Mouse (Mus musculus): ENCODE measurements around the gene Ngfr.

Ngfr gene

DNA sequence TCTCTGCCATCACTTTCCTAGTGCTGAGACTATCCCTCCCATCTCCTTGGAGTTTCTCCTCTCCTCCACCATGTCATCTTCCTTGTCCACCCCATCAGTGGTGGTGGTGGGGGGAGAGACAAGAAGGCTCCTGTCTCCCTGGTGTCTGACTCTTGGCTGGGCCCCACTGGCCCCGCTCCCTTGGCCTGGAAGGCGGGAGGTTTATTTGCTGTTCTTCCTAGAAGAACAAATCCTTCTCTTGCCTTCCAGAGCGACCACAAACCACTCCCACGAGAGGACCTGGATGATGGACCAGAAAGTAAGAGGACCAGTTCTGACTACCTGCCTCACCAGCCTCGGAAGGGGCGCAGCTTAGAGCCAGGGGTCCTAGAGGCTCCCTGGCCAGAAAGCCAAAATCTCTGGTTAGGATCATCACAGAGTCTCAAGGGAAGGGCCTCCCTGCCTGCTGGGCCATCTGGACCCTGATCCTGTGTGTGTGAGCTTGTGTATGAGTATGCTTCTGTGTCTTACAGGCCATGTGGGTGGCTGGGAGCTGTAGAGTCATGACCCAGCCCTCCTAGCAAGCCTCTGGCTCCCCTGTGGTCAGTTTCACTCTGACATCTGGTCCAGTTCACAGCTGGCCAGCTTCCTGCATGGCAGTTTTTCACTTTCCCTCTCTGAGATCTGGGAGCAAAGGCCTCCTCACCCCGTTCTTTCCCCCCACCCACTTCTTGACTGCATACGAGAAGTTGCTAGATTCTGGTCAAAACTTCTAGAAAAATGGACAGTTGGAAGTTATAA is 19.4 kb downstream of the Ngfr start:
- no peak for DNase-seq (ENCODE audit: low spot score)

DNA sequence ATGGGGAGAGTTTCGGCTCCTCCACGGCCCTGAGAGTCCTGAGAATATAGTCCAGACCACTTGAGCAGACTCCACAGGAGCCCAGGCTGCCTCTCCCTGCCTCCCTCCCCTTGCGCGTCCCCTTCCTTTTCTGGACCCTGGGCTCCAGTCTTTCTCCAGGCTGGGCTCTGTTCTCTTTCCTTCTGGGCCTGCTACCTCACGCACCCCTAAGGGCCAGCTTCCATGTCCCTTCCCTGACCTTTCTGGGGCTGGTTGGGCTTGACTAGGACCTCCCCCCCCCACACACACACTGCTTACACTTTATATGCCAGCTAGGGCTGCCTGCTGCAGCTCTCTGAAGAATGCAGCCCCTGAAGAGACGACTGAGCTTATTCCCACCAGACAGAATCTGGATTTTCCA is 20.2 kb downstream of the Ngfr start:
- DNase-seq (ENCODE audit: low spot score) = no peak

DNA sequence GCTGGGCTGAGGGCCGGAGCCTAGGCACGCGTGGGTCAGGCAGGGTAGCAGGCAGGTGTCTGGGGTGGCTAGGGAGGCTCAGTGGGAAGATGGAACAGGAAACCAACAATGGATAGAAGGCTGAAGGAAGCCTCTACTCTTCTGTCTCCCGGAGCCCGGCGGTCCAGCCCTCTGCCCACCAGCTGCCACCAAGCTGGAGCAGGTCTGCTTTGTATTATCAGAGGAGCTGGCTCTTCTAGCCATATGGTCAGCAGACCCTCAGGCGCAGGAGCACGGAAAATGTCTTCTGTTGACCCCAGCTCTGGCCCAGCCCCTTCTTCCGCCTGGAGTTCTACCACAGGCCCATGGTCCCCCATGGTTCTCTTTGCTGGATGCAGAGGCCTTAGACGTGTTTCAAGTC is 22.2 kb downstream of the Ngfr start:
- DNase-seq (ENCODE audit: low spot score) = no peak

DNA sequence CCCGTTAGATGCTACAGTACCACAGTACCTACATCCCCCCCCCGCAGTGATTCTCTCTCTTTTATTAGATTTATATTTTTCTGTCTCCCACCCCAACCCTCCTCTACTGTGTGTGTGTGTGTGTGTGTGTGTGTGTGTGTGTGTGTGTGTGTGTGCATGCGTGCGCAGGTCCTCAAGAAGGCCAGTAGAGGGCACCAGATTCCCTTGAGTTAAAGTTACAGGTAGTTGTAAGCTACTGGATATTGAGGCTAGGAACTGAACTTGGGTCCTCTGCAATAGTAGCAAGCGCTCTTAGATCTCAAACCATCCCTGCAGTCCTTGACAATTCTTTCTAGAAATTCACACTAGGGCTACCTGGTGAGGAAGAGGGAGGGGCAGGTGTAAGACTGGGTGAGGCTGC is 23.7 kb downstream of the Ngfr start:
- no peak for DNase-seq (ENCODE audit: low spot score)

DNA sequence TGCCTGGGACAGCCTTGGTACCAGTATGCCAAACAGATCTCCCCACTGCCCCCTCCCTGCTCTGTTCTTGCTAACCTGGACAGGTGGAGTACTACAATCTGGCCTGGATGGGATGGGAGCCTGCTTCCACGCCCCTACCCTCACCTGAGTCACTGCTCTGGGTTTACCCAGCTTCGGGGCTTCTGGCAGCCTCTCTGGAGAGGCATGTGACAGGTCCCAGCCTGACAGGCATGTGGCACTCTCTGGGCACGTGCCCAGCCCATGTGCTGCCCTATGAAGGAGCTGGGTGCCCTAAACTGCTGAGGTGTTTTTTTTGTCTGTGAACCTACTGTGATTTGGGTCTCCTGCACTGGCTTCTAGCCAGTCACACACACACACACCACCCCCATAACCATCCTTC is 26.8 kb downstream of the Ngfr start:
- DNase-seq (ENCODE audit: low spot score) = no peak

DNA sequence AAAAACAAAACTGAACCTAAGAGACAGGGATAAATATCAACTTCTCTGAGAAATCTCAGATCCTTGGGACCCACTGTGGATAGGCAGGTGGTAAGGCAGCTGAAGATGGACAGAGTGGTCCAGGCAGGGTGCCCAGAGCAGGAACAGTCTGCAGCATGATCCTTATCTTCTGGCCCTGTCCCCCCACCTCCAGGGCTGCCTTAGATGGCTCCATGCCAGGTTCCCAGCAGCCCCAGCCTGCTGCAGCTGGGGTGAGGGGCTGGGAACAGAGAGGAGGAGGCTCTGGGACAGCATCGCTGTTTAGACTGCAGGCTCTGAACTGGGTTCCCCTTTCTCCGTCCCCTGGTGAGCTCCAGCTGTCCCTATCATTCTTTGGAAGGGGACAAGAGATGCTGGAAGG is 27.8 kb downstream of the Ngfr start:
- DNase-seq (ENCODE audit: low spot score) = no peak

DNA sequence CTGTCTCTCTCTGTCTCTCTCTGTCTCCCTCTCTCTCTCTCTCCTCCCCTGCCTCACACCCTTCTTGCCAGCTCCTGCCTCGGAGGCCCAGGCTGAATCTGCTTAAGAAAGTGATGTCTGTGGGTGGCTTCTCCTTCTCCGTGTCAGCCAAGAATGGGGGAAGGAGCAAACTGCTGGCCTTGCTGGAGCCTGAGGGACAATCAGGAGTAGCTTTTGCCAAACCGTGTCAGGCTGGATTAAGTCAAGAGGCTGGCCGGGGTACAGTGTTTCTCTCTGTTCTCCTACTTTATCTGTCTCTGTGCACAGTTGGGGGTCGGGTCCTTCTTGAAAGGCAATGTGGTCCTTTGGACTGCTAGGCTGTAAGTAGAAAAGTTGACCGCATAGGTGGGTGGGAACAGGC is 29.8 kb downstream of the Ngfr start:
- DNase-seq (ENCODE audit: low spot score) = no peak

DNA sequence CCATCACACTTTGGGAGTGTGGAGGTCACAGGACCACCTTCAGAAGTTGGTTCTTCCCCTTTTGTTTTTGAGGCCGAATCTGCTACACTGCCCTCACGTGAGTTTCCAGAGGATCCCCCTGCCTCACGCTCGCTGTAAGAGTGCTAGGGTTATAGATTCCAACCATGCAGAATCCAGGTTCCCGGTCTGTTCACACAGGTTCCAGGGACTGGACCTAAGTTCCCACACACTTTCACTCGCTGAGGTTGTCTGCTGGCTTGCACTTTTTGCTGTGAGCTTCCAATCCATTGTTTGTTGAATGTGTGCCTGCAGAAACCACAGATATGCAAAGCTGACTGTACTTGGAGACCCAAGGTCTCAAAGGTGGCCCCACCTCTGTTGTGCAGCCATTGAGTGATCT is 30.5 kb downstream of the Ngfr start:
- no peak for DNase-seq (ENCODE audit: low spot score)

DNA sequence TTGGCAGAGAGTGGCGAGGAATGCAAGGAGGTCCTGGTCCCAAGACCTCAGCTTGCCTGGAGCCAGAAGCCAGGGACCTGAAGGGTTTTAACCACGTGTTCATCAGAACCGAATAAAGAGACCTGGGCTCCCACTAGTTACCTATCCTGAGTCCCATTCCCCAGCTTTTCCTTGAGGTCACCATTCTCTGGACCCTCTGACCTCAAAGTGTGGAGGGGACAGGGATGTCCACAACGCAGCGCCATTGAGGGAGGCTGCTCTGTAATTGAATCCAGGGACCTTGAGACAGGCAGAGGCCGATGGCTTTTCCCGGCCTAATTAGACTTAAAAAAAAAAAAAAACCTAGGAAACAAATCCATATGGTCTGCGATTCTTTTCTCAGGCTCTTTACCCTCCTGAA is 32.3 kb downstream of the Ngfr start:
- DNase-seq (ENCODE audit: low spot score) = no peak

DNA sequence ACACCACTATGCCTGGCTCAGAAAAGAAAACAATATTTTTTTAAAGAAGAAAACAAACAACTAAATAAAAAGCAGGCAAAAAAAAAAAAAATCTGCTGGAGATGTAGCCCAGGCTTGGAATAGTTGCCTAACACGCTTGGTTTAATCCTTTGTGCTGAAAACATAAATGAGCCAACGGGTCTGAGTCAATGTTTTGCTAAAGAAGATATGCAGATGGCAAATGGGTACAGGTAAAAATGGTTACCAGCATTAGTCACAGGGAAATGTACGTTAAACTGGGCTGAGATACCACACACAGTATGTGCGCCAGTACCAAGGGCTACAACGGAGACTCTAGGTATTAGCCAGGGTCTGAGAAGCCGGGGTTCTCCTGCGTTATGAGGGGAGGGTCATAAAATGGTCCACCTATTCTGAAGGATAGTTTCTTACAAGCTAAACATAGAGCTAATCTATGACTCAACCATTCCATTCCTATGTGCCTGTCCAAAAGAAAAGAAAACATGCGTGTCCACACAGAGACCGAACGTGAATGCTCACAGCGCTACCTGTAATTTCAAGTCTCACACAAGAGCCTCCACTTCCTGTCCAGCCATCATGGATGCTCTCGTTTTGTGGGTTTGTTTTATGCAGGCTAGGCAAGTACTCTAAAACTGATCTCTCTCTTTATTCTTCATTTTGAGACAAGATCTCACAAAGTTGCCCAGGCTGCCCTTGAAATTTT is 37.1 kb downstream of the Ngfr start:
- DNase-seq (ENCODE audit: low spot score) = no peak

DNA sequence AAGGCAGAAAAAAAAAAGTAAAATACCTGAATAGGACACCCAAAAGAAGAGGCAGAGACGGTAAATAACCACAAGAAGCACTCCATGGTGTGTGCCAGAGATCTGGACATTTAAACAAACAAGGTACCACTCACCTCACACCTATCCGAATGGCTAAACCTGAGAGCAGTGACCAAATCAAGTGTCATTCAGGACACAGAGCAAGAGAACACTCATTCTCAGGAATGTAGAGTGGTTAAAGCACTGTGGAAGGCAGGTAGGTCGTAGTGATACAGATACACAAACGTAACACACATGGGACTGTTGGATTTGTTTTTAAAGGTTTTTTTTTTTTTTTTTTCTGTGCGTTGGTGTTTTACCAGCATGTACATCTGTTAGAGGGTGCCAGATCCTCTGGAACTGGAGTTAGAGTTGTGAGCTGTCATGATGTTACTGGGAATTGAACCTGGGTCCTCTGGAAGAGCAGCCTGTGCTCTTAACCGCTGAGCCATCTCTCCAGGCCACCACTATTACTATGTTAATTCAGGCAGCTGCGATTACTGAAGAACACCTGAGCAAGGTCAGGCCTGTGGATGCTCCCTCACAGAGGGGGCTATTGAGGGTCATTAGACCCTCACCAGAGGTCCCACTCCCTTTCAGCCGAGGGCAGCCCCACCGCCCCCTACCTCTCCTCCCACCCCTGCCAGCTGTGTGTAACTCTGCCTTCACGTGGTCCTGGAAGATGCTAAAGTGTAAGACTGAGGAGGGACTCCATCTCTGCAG is 41.3 kb downstream of the Ngfr start:
- DNase-seq (ENCODE audit: low spot score) = no peak

DNA sequence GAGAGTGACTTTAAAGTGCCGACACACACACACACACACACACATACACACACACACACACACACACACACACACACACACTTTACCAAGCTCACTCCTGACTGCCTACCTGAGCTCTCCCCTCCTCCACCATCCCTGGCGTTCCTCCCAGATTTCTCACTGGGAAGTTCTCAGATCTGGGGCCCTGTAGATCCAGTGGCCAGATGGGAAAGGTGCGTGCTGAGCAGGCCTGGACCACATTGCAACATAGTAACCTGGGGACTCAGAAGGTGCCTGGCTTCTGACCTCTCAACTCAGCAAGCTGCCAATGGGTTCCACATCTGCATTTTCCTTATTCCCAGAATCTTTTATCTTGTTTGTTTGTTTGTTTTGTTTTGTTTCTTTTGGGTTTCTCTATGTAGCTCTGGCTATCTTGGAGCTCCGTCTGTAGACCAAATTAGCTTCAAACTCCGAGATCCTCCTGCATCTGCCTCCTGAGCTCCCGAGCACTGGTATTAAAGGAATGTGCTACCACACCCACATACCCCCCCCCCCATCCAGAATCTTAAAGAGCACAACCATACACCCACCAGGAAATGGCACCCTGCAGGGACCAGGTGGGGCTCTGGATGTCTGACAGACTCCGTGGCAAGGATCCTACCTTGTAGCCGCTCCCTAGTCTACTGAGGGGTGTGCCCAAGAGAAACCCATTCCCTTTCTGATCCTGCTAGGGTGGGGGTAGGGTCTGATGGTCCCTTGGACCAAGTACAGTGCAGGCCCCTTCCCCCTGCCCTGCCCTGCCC is 42.8 kb downstream of the Ngfr start:
- no peak for DNase-seq (ENCODE audit: low spot score)

DNA sequence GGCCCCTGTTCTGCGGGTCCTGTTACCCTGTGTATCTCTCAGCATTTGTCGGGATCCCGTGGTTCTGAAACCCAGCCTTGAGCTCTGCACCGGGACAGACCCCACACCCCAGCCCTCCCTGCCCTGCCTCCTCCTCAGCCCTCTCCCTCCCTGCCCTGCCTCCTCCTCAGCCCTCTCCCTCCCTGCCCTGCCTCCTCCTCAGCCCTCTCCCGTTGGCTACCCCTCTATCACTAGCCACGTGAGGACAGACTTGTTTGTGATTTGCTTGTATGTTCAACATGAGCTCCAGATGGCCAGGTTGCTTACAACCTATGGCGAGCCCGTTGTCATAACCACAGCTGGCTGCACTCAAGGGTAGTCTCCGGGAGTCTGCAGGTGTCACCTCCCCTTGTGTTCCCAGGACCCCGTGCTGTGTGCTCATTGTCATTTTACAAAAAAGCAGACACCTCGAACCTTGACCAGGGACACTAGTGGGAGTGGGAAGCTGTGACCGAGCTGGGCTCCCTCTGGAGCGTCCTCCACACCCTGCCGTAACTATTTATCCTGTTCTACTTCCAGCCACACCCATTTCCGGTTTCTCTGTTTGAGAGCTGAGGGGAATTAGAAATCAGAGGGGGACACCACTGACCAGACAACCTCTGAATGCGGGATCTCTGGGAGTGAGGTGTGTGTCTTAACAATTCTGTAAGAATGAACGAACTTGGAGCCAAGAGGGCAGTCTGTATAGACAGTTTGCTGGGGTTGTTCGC is 46.7 kb downstream of the Ngfr start:
- DNase-seq (ENCODE audit: low spot score) = no peak

DNA sequence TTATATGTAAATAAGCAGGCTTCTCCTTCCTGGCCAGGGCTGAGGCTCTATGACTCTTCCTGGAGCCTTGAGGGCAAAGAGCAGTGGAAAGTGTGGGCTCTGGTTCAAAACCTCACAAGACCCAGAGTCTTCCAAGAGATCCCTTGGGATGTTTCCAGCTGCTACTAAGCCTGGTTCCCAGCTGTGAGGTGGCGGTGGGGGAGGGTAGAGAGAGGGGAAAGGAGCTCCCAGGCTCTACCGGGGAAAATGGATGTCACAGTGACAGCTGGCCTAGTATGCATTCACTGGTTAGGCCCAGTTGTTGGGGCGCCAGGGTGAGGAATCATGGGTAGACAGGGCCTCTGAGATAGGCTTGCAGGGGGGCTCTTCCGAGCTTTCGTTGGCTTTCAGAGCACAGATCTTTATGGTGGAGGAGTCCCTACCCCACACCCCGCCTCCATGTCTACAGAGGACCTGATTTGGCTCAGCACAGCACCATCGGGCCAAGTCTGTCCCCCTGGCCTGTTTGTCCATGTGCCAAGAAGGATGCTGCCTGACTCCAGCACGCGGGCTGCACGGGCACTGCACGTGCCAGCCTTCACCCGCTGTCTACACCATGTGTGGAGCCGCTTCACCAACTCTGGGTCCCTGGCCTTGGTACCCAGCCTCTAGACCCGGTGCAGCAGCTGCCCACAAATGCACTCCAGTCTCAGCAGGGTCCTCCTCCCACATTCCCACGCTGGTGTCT is 49.0 kb downstream of the Ngfr start:
- DNase-seq (ENCODE audit: low spot score) = no peak

DNA sequence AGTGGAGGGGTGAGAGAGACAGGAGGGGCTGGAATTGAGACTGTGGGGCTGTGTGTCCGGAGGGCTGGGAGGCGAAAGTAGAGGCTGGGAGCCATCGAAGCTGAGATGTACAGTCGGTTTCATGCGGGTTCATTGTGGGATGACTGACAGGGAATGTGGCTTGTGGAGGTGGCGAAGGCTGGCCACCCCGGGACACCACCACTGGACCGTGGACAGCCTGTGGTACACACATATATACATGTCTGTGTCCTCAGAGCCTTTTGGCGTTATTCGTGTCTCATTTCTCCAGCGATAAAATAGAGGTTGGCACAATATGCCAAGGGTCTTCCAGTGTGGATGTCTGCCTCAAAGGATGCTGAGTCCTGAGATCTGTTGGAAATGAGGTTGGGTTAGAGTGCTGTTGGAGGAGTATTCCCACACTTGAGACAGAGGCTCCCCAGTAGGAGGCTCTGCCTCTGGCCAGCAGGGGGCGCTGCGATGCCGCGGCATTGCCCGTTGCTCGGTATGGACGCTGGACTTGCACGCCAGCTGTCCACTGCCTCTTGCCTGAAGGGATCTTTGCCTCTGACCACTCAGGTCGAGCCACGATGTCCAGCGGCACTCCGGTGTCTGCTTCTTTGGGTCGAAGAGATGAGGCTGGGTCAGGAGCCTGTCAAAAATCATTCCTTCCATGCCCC is 53.9 kb downstream of the Ngfr start:
- peak; percentile 92 for DNase-seq (ENCODE audit: low spot score)

DNA sequence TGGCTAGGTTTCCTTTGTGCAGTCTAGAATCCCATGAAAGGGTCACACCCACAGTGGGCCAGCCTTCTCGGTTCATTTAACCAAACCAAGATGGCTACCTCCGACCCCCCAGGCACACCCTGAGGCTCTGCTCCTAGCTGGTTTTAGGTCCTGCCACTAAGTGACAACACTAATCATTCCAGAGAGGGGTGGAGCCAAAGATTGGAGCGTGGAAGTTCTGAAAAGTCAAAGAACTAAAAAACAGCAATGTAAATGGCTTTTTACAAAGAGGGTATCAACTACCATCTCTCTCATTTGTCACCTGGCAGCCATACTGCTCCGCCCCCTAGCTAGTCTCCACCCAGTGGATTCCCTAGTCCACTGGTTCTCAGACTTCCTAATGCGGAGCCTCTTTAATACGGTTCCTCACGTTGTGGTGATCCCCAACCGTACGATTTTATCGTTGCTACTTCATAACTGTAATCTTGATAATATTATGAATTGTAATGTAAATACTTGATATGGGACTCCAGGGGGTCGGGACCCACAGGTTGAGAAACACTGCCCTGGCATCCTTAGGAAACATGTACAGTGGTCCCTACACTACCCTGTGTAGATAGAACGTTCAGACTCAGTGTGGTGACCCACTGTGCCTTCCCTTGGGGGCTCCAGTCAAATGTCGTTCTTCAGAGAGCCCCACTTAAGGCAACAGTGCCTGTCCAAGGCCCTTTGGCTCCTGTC is 55.0 kb downstream of the Ngfr start:
- no peak for DNase-seq (ENCODE audit: low spot score)

DNA sequence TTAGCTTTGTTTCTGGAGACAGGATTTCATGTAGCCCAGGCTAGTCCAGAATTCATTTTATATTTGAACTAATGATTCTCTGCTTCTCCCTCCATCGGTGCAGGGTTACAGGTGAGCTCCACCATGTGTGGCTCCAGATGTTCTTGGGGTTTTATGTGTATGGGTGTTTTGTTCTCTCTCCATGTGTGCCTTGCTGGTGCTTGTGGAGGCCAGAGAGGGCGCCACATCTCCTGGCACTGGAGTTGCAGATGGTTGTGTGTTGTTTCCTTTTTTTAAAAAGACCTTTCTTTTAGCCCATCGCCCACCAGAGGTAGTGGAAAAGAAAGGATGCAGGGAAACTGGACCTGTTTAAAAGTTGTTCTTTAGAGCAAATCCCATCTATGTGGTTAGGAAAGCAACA is 59.3 kb downstream of the Ngfr start:
- DNase-seq (ENCODE audit: low spot score) = no peak

DNA sequence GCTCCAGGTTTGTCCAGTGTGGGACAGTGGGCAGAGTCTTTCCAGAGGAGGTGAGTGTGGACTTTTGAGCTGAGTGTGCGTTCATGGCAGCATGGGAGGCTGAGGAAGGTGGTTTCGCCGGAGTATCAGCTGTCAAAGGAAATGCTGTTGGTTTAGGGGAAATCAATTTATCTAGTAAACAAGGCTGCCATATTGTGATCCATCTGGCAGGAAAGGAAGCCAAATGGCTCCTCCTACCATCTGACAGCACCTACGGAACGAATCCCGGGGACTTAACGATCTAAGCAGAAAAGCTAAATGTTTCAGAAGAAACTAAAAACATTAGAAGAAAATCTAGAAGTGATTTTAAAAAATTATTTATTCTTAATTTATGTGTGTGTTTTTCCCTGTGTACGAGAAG is 60.2 kb downstream of the Ngfr start:
- DNase-seq (ENCODE audit: low spot score) = no peak

DNA sequence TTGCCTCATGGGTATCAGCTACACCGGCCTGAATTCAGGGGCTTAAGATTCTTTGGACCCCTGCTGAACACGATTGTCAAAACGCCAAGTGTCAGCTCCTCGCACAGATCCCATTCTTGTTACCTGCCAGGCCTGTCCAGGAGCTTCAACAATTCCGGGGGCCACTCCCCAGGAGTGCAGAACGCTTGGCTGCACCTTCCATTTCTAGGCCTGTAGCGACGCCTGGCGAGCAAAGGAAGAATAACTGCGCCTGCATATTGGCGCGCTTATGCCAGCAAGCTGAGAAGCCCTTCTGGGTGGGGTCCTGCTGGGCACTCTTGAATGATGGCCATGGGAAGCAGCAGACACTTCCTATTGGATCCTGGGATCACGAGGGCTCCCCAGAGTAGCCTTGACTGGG is 66.0 kb downstream of the Ngfr start:
- peak; percentile 88 for DNase-seq (ENCODE audit: low spot score)
